Mouse (Mus musculus): ENCODE measurements around the gene Dse.

- TF ChIP-seq CTCF (IDR thresholded peaks at IDR 0.05; ENCODE audit: control insufficient read depth, insufficient read depth, insufficient read length) (no peak), CEBPB (IDR thresholded peaks at IDR 0.05; ENCODE audit: low read depth) (no peak), MAX (IDR thresholded peaks at IDR 0.05) (no peak), MYOG (IDR thresholded peaks at IDR 0.05; ENCODE audit: control insufficient read depth, extremely low read depth, insufficient read length) (no peak)
Observed at GRCm38 (mm10) chr10:34198061-34198460, 9.5 kb downstream of the Dse start.

Measured in C2C12 (cell line).